Mouse (Mus musculus) lung, adult 2 months (tissue): ENCODE data around the gene Gpr25.

Experiments
- CTCF ChIP-seq: fragments of 200-500 bp; IDR thresholded peaks from 2 replicates; pipeline ENCODE4 v1.5.1; 2011; ENCODE audit warnings: mild to moderate bottlenecking, low read length, control low read depth; ENCODE audit not compliant: insufficient read depth
- POLR2A ChIP-seq: fragments of 200-500 bp; IDR thresholded peaks from 2 replicates; pipeline ENCODE4 v1.6.1; 2011; ENCODE audit warnings: low read depth, mild to moderate bottlenecking, control low read depth, low read length, borderline replicate concordance; ENCODE audit errors: extremely low read depth

DNA sequence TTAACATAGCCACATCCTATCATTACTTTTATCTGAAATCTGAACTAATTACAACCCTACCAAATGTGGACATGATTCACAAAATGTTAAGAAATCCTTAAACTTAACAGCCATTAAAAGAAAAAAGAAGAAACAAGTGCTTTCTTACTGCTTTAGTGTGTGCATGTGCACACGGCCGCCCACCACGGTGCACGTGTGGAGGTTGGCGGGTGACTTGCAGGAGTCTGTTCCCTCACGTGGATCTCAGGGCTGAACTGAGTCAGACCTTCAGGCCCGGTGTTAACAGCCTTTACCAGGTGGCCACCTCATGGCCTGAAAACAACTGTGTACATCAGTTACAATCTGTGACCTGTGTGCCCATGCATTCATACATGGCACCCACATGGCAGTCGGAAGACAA is 16.7 kb upstream of the Gpr25 start:
- TF ChIP-seq POLR2A = no peak
- no peak for TF ChIP-seq CTCF
